Mouse (Mus musculus) adrenal gland, adult 8-10 months (tissue): Measurements from ENCODE around the gene Aamdc. TPM values are rescaled to one million over a fixed set of nuclear protein-coding genes. Genes with fewer than 3 reads are reported as not detected.
A peak's percentile ranks its signal among the peaks of the same experiment; 100 is the strongest.

Experiments
- DNase-seq: peaks from one replicate; pipeline ENCODE4 v3.0.0; 2022
- total RNA-seq, 4 experiments: library from RNA; stranded (reverse); gene quantifications; 2 replicates each; pipeline ENCODE4 v1.2.4; 2022

Aamdc gene
- 10 to 100 TPM; 33.5 to 41.6 (median 35.7) TPM for total RNA-seq

DNA sequence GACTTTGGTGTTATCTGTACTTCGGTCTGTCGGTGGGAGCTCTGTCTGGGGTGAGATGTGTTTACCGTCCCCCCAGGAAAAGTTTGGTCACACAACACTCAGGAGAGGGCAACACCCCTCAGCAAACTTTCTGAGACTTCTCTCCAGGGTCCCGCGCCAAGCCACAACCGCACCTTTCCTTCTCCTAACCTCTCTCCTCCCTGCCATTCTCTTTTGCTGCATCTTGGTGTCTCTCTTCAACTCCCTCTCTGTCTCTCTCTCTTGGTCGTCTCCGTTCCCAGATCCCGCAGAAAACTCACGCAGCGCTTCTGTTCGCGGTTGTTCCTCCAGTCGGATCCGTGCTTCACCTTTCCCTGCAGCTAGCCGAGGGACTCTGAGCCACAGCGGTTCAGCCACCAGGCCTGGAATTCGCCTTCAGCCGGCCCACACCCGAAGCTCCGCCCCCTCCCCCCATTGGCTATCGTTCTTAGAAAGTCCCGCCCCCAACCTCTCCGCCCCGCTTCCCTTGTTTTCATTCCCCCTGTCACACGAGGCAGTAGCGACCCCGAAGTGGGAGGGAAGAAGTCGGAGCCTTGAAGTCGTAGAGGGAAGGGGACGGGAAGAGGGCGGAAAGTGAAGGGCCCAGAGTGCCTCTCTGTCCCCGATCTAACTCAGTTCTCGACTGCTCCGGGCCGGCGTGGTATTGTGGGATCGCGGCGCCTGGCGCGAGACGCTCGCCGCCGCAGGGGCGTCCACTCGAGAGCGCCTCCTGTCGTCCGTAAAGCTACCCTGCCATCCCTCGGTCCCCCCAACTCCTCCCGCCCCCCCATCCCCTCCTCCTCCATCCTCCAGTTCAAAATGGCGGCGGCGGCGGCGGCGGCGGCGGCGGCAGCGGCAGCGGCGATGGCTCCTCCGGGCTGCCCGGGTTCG is at the start of gene Aamdc, which contains the start of gene Rsf1:
Gene Aamdc (minus strand): TSS at position 431 of the 909 bp plus-strand sequence.
Gene Rsf1 (plus strand): TSS at position 823 of the 909 bp plus-strand sequence.
- peak; percentile 95 for DNase-seq

DNA sequence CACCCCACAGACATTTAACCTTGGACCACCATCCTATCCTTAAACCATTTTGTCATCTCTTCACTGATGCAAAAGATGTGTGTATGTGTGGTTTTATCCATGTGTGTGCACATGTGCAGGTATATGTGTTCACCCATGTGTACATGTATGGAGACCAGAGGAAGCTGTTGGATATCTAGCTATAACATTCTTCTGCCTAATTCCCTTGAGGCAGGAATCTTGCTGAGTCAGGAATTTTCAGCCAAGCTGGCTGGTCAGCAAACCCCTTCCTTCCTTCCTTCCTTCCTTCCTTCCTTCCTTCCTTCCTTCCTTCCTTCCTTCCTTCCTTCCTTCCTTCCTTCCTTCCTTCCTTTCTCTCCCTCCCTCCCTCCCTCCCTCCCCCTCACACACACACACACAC is 44.1 kb upstream of the Aamdc start:
- no peak for DNase-seq

- no peak for DNase-seq
These were observed 43.4 kb upstream of the Aamdc start for GRCm38 (mm10) chr7:97622676-97623075.

DNA sequence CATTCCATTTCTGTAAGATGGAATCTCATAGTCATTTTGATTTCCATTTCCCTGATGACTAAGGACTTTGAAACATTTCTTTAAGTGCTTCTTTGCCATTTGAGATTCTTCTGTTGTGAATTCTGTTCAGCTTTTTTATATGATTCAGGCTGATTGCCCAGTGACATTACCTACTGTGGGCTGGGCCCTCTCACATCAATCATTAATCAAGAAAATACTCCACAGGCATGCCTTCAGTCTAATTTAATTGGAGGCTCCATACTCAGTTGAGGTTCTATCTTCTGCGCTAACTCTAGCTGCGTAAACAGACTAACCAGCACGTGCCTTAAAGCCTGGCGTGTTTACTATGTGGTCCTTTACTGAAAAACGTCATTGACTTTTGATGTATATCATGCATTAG is 42.0 kb upstream of the Aamdc start:
- no peak for DNase-seq

GRCm38 (mm10) chr7:97598548-97598947 is 19.3 kb upstream of the Aamdc start:
- DNase-seq: no peak

GRCm38 (mm10) chr7:97593535-97593934 is 14.2 kb upstream of the Aamdc start:
- no peak for DNase-seq

DNA sequence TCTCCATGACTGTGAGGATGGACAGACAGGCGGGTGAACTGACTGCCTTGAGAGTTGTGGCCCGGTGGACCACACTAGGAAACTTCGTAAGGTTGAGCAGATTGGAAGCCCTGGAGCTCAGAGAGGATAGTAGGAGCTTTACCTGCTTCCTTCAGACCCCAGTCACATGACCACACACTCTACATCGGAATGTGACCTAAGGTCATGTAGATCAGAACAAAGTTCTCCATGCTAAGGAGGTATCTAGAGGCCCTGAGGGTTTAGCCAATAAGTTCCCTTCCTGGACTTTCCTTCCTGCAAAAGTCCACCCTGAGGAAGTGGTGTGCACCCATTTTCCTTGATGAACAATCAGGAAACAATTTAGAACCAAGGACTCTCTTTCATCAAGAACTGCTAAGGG is 13.1 kb upstream of the Aamdc start:
- DNase-seq: no peak

DNA sequence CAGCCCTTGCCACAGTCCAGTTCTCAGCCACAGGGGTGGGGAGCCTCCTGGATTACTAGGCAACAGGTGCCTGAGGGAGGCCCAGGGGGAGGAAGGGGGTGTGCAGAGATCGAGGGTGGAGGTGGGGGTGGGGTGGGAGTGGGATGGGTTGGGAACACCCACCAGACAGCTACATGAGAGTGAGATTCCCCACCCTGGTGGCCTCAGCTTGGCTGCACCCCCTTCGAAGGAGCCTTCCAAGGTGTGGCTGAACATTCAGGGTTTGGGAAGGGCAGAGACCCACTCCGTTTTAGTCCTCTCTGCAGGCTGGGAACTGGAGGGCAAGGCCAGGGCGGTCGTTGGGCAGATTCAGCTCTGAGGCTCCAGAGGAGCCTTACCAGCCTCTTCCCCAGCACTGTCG is 12.0 kb upstream of the Aamdc start:
- DNase-seq: no peak

DNA sequence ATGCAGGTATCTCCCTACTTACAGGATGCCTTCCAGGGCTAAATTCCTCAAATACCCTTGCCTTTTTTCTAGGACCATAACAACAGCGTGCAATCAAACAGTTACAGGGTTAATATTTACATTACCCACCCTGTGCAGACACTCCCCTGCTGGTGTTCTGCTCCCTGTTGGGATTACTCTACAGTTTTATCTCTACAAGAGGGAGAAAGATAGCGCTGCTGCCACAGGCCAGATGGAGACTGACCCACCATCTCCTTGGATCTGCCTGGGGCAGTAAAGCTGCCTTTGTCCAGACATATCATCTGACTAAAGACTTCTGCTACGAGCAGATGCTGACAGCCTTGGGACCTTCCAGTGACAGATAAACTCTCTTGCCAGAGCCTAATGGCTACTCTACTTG is 11.2 kb upstream of the Aamdc start:
- no peak for DNase-seq

DNA sequence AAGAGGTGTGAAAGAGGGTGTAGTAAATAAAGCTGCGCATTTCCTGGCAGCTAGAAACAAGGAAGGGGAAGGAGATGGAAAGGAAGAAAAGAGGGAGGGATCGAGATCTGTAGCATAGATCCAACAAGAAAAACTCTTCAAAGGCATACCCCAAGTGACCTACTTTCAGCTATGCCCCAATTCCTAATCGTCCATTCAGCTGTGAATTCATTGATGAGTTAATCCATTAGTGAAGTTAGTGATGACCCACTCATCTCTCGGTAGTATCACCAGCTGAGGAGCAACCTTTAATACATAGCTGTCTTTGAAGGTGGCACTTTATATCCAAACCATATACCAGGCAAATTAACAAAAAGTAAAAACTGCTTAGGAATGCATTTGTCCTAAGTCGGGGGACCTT is 9.2 kb upstream of the Aamdc start:
- no peak for DNase-seq

DNA sequence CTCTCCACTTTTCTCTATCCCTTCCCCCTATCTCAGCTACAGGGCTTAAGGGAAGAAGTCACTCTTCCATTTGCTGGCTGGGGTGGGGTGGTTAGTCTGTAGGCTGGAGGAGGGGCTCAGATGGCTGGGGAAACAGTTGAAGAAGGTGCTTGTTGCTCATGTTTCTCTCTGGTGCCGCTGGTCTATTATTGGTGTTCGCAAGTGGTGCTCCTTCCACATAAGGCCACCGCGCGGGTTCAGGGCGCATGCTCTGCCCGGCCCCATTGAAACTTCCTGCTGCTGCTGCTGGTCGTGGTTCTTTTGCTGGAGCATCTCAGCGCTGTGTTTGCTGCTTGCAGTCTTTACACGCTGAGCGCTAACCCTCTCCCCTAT is 1.5 kb upstream of the Aamdc start:
- DNase-seq: peak; percentile 84

DNA sequence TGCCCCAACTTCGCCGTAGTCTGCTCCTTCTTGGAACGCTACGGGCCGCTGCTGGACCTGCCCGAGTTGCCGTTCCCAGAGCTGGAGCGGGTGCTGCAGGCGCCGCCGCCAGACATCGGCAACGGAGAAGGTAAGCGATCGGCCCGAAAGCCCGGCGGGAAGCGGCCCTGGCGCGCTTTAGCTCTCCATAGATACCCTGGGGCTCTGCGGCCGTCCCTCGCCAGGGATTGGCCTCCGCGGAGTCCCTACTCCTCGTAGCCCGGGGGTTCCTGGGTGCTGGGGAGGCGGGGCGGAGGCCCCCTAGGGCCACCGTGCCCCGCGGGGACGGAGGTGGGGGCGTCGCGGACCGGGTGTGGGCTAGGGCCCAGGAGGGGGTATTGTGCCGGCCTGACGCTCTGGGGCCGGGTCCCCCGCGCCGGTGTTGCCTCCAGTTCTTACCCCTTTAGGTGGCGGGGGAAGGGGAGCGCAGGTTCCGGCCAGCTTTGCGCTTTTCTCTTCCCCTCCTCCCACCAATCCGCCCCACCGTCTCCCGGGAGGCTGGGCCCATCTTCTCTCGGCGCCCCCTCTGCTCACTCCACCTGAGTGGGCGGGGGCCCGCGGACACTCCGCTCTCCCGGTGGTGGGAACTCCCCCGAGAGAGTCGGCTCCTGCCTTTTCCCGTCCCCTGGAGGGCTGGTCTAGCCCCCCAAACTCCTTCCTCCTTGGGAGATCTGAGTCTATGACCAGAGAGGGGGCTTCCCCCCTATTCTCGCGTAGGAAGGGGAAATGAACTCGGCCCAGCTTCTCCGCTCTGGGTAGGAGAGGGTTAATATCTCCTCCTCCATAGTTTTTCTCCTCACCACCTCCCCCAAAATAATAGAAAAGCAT is 912 bp upstream of the Aamdc start:
- peak; percentile 47 for DNase-seq

DNA sequence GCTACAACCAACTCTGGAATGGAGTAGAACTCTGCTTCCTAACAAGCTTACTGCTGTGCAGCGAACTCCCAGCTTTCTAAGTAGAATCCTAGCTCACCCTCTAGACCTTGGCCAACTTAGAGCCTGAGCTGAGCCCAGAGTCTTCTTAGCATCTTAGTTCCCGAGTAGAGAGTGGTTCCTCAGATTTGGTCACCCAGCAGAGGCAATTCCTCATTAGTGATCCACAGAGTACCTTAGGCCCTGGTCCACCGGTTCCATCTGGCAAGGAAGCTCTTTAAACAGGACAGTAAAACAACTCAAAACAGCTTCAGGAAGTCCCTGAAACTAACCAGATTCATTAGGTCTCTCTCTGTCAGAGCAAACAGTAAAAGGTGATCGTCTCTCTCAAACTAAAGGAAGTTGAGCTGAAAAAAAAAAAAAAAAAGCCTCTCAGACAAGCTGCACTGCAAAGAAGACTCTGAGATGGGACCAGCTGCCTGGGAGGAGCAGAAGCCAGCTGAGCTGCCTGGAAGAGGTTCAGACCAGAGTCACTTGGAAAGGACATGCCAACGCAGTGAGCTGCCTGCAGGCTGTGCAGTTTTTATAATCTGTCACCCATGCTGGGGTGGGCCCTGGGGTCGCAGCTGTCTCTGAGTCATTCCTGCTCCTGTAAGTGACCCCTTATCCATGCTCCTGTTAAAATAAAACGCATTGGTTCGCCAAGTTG is 783 bp downstream of the Aamdc start:
- DNase-seq: no peak

DNA sequence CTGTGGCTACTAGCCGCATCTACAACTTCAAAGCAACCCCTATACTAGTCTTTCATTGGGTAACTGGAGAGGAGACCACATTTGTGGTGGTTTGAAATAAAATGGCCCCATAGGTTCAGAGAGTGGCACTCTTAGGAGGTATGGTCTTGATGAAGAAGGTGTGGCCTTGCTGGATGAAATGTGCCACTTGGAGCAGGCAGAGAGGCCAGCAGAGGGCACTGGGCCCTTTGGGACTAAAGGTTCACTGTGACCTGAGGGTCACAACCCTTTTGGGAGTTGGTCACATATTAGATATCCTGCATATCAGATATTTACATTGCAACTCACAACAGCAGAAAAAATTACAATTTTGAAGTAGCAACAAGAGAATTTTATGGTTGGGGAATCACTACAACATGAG is 8.9 kb downstream of the Aamdc start:
- DNase-seq: no peak

GRCm38 (mm10) chr7:97569372-97569771 is 9.9 kb downstream of the Aamdc start:
- no peak for DNase-seq

DNA sequence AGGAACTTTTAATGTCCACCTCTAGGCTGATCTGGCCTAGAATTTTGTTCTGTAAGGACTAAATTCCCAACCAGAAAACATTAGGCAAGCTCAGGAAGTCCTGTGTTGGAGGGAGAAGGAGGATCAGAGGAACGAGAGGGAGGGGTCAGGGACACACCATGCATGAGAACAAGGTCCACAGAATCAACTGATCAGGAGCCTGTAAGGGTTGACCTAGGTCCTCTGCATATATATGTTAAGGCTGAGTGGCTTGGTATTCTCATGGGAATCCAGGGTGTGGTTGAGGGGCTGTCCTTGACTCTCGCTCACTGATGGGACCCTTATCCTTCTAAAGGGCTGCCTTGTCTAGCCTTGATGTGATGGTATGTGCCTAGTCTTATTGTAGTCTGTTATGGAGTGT is 15.7 kb downstream of the Aamdc start:
- no peak for DNase-seq

DNA sequence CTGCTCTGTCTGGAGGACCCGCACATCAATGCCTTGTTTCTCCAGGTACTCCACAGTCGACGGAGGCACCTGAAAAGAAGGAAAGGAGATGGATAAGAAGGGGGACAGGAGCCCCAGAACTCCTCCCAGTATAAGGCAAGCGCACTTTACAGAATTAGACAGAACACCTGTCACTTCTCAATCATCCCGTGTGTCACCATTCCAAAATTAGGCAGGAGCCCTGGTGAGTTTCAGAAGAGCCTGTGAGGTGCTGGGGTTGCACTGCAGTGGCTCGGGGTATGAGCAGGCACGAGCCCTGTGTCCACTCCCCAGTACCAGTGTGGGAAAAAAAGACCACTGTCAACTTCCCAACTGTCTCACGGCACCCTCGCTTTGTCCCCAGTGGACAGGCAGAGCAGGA is 28.6 kb downstream of the Aamdc start:
- no peak for DNase-seq

DNA sequence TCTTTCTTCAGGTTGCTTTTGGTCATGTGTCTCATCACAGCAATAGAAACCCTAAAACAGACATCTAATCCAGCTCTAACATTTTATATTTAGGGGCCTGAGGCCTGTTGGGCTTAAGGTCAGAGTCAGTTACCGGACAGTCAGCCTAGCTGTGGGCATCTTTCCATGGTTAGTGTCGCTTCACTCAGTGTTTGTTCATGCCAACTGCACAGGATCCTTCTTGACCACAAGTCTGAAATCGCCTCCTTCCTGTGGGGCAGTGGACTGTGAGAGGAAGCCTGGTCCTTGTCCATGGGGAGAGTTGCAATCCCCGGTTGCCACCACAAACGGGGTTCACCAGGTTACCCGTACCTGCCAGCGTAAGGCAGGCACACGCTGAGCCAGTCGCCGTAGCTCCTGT is 30.0 kb downstream of the Aamdc start:
- DNase-seq: no peak

- DNase-seq: no peak
These were observed 32.8 kb downstream of the Aamdc start for GRCm38 (mm10) chr7:97546462-97546861.

GRCm38 (mm10) chr7:97536571-97536970 is 42.7 kb downstream of the Aamdc start:
- no peak for DNase-seq

- no peak for DNase-seq
These were observed 43.8 kb downstream of the Aamdc start for GRCm38 (mm10) chr7:97535531-97535930.

GRCm38 (mm10) chr7:97519935-97520334 is 59.4 kb downstream of the Aamdc start:
- DNase-seq: no peak

DNA sequence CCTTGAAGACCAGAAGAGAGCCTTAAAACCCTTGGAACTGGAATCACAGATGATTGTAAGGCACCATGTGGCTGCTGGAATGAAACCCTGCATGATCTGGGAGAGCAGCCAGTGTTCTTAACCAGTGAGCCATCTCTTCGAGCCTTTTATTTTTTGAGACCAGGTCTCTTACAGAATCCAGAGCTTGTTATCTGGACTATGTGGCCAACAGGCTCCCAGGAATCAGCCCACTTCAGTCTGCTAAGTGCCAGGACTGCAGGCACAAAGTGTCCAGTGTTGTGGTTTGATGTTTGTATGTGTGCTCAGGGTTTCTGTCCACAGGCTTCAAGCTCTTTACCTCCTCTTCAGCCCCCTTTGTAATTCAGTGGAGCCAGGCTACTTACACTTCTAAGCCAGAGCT is 64.5 kb downstream of the Aamdc start:
- DNase-seq: no peak
